ENCODE assay signal across 11 mouse cellular contexts in genomic region chr1:154461521-154461920, GRCm38 (mm10).
DNase-seq lines count a peak whose midpoint lies in the region; ATAC-seq and TF ChIP-seq lines count a peak whose summit lies in the region.
"Had no signal": no experiment of that assay in that cellular context is flagged by ENCODE, and none has a peak within 500 bp of the region (broad histone marks: within the 10 kb centered on the region; RNA-seq: fewer than 3 reads in every experiment).

No protein-coding gene starts in this region.

- H3K27ac ChIP-seq in left cerebral cortex, adult 2 months, result no peak overlapping the region
- no peak overlapping the region for H3K27ac ChIP-seq in kidney, adult 2 months (ENCODE audit: insufficient read depth, low read depth, low read length)

- no peak overlapping the region for H3K4me3 ChIP-seq in left cerebral cortex, adult 2 months
- H3K4me3 ChIP-seq in kidney, adult 2 months (ENCODE audit: insufficient read depth, low read depth, low read length), result no peak overlapping the region

- peak; percentile 29 for DNase-seq in adrenal gland, postnatal 10 days
- DNase-seq in adrenal gland, postnatal 25 days, result no peak
- peak; percentile 8 for DNase-seq in 416B (ENCODE audit: low read depth)
- peak; percentile 28 to 31 for DNase-seq in cerebellum, postnatal 10 days
- peak; percentile 26 for DNase-seq in gastrocnemius, postnatal 14 days
- DNase-seq in left cerebral cortex, adult 2 months (ENCODE audit: extremely low spot score in 1 of 2, low spot score in 2 of 2), result no peak
- no peak for DNase-seq in kidney, adult 2 months
- DNase-seq: layer of hippocampus, adult 9-11 months; thymus, postnatal 14 days had no signal

- no peak for ATAC-seq in granulocyte monocyte progenitor cell, adult 5-6 weeks (replicated peaks; ENCODE audit: poor library complexity, severe bottlenecking)
- ATAC-seq: Patski had no signal

- TF ChIP-seq POLR2A in kidney, adult 2 months (IDR thresholded peaks at IDR 0.05; ENCODE audit: low read depth, low read length), result no peak

- no peak; the same call in 1 of the 2 replicates for TF ChIP-seq CTCF in left cerebral cortex, adult 2 months (IDR thresholded peaks at IDR 0.05)
- TF ChIP-seq CTCF in kidney, adult 2 months (conservative IDR thresholded peaks at IDR 0.05; ENCODE audit: insufficient read depth, insufficient read length, low read depth, low read length), result no peak

- H3K36me3 ChIP-seq in kidney, adult 2 months (ENCODE audit: control insufficient read depth, insufficient read depth, low read length), result no peaks in the 10 kb centered on the region

- intact Hi-C loops in gastrocnemius, postnatal 14 days (cut with DNase I; ENCODE audit: low total_unique reads), result no loop called here
- intact Hi-C loops in left cerebral cortex, adult 2 months (cut with DNase I), result no loop called here

- 33% methylated on average over 5 of the region's 5 CpGs for WGBS in kidney, adult 2 months

- no peaks in the 10 kb centered on the region for H3K4me1 ChIP-seq in kidney, adult 2 months (ENCODE audit: control insufficient read depth, insufficient read depth, low read length)

- no peaks in the 10 kb centered on the region; the same call in 1 of the 2 replicates for H3K27me3 ChIP-seq in kidney, adult 2 months (replicated peaks; ENCODE audit: control insufficient read depth, insufficient read depth, low read length)

Comparison
In these comparisons a context has a peak if more than half of its experiments do, and no peak if none do; other contexts are left out.
1. DNase-seq: peak in adrenal gland, postnatal 10 days (single experiment), 416B (single experiment), cerebellum, postnatal 10 days (2 of 2) and gastrocnemius, postnatal 14 days (single experiment); none in adrenal gland, postnatal 25 days (single experiment), left cerebral cortex, adult 2 months (0 of 2) and kidney, adult 2 months (single experiment).